Mouse (Mus musculus): ENCODE measurements around the gene Ankrd7.
"Not testable (repeated sequence)": the region's sequence is repeated elsewhere in the genome, so short reads cannot be mapped to it uniquely, and the experiment has no call there.

Ankrd7 gene

DNA sequence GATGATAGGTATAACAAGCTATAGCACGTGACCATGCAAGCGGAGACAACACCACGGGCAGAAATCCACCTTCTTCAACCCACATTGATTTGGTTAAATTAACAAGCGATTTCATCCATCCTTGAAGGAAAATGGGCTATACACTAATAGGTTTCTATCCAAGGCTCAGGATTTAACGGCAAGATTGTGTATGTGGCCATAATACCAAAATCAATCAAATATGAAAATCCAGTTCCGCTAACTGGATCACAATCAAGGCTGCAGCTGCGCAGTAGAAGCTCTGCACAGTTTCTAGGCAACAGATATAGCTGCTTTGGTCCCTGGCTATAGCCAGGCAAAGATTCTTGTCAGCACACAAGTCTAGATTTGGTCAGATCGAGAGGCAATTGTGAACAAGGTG is at the start of gene Ankrd7:
Gene Ankrd7, plus strand, starts transcription at position 301 of the 400 bp plus-strand sequence.
- DNase-seq: no peak

DNA sequence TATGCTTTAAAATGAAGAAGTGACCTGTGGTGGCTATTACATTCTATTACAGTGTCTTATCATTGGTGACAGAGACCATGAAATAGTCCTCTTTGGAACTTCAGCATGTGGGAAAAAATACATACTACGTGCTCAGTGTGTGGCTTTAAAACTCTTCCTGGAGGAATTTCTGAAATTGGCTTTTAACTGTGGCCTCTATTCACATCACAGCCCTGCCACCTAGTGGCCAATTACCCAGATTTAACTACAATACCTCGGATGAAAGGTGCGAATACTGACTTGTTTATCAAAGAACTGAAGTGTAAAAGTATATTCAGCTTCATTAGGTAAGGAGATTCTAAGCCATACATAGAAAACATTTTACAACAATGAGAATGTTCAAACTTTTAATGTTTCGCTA is 46.8 kb upstream of the Ankrd7 start:
- peak; percentile 23 for DNase-seq

DNA sequence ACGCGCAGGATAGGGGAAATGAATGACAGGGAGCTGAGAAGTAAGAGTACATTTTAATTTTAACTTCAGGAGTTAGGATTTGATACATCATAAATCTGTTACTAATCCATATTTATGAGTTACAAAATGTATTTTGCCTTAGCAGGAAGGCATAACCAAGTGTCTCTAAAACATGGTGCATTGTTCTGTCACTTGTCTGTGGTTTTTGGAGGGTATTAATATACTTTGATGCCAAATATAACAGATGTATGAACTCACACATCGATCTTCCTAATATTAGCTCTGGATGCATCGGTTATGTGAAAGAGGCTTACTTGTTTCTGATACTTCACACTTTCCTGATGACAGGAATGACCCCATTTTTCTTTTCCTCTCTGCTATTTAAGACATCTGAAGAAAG is 45.9 kb upstream of the Ankrd7 start:
- DNase-seq: no peak

DNA sequence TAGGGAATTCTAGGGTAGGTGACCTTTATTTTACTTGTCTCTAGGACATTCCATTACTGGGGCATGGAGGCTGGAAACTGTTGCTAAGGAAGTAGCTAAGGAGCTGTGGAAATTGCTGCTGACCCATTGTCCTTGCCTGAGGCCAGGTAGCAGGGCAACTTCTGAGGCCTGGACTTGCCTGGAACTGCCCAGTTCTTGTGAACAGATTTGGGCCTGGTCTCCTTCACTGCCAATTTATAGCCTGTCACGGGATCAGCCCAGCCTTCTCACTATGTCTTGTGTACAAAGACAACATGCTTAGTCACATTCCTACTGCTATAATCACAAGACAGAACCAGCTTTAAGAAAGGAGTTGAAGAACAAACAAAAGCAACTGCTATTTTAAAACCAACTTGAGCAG is 43.3 kb upstream of the Ankrd7 start:
- no peak for DNase-seq

DNA sequence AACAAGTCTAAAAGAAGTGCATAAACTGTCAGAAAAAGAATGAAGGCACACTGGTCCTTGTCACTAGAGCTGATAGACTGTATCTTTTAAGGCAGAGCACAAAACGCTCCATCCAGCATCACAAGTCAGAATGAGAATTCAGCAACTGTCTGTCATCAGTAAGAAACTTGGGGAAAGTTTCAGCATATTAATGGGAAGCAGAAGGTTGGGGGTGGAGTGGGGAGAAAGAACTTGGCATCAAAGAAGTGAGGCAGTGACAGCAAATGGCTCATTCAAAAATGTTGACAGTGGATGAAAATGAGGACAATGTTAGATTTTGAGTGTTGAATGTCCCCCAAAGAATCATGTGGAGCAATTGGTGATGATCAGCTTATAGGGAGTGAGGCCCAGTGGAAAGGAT is 33.2 kb upstream of the Ankrd7 start:
- no peak for DNase-seq

DNA sequence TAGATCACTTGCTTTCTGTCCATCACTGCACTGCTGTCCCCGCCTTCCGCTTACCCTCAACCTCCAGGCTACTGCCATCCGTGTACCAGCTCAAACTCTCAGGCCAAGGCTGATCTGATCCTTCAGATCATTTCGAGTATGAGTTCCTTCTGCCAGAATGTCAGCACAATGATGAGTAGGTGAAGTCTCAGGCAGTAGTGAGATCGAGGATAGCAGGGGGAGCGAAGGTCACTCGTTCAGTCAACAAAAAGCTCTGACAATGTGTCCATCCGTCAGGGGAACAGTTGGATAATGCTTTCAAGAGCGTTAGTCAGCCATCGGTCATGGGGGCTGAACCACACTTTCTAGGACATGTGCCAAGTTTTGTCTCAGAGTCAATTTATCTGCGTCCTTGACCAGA is 21.6 kb upstream of the Ankrd7 start:
- not testable (repeated sequence) for DNase-seq

DNA sequence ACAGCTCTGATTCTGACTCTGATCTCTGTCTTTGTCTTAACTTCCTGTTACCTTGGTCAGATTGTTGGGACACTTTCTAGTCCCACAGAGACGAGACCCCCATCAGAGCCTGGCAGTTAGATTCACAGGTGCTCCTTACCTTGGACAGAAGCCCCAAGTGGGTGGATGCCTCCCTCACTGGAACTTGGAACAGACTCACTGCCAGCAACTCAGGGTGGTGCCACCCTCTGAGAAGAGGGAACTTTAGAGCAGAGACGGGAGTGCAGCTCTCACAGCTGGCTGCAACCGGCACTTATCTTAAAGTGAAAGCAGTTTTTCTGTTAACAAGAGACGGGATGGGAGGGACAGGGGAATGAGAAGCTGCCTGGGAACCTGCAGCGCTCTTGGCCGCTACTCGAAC is 20.5 kb upstream of the Ankrd7 start:
- DNase-seq: not testable (repeated sequence)

DNA sequence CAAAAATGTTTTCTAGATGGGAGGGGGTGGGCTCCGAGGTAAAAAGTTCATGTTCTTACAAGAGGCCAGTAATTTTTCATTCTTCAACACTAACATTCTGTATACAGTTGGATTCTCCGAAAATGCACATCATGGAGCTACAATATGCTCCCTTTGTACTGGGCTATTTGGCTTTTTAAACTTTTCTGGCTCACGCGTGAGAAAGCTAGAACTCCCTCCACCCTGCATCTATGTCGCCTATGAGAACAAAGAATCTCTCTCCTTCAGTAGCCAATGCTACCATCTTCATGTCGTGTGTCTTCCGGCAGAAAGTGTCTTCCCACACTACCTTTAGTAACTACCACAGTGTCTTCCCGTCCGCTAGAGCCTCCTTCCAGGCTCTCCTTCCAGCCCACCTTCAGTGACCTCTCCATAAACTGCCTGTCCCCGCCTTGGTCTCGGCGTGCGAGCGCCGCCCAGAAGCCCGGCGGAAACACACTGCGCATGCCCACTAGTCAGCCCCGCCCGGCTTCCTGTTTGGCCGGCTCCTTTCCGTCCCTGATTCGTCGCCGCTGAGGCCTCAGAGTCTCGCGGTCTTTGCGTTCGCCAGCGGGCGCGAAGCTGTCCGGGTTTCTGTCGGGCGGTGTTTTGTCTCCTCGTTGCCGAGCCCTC is 17.9 kb upstream of the Ankrd7 start, which contains the start of gene Lsm8:
Gene Lsm8, plus strand, starts transcription at position 529 of the 651 bp plus-strand sequence.
- DNase-seq: peak; percentile 97

DNA sequence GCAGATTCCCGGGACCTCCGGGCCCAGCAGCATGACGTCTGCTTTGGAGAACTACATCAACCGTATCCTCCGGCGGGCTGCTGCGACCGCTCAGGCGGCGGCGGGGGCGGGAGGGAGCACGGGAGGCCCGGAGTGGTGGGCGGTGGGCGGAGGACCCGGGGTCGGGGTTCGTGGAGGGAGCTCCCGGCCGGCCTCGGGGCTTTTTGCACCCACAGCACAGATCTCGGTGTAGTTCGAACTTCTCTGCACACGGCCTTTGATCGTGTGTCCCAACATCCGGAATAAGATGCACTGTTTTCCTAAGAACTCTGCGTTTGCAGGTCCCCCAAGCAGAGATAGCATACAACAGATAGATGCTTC is 17.4 kb upstream of the Ankrd7 start:
- DNase-seq: no peak

DNA sequence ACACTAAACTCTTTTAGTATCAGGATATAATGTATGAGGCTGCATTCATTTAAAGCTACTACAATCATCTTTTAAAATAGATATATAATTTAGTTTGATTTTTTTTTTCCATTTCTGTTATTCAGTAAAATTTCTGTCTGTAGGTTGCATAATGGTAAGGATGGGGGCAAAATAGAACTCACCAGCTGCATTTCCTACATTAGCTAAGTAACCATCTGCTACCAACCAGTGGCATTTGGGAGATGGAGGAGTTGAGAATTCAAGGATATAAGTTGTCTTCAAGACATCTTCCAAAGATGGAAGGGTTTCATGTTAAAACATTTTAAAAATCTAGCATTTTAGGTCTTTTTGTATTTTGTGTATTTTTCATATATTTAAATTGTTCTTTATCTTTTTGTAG is 10.8 kb upstream of the Ankrd7 start:
- DNase-seq: no peak

DNA sequence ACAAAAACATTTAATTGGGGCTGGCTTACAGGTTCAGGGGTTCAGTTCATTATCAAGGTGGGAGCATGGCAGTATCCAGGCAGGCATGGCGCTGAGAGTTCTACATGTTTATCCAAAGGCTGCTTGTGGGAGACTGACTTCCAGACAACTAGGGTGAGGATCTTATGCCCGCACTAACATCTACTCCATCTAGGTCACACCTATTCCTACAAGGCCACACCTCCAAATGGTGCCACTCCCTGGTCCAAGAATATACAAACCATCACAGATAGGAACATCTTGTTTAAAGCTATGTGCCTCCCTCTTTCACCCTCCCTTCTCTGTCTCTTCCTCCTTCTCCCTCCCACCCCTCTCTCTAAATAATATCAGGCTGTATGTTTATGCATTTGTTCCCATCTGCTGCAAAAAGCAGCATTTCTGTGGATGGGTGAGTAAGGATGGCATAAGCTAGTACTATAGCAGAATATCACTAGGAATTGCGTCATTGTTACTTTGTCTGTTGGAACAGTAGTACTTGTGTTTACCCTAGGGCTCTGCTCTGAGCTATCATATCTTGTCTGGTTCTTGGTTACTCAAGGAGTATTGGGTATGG is 9.5 kb upstream of the Ankrd7 start:
- no peak for DNase-seq

DNA sequence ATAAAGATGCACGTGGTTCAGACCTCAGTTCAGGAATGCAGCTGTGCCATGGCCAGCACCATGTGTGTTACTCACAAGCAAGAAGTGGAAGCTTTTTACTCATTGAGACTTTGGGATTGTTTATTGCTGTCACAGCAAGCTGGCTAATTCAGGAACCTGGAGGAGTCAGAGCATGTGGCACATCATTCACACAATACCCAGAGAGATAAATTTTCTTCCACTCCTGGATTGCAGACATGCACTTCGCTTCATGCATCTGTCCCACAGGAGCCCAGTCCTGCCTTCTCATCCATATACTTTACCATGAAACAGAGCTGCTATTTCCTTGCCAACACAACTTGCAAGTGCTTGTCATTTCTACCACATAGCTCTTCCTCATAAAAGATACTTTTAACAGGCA is 22.9 kb downstream of the Ankrd7 start:
- DNase-seq: no peak

DNA sequence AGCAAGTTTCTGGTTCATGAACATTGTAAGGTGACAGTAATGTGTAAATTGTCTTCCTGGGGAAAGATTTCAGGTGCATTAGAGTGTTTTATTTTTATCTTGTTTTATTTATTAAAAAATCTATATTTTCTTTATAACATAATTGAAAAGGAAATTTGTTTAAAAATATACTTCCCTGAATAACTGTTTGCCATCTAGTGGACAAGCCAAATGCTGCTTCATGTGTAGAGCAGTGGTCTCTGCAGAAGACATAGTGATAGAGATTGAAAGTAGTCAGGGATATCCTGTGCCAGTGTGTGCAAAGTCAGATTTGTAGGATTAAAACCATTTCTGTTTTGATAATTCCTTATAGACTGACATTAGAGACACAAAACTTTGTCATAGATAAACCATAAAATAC is 28.0 kb downstream of the Ankrd7 start:
- DNase-seq: no peak

DNA sequence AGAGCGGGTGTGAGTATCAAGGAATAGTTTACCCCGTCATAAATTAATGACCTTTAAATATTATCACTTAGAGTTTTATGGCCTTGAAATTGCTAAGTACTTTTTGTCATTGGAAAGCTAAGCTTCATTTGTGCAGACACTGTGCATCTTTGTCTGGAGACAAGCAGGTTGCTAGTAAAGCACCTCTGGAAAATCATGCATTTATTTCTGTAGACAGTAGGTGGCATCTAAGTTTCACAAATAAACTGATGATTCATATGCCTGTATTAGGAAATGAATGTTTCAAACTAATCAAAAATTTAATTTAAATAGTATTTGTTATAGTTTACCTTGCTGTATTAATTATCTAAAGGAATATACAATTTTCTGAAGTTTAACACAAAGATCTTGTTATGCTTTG is 41.1 kb downstream of the Ankrd7 start:
- DNase-seq: no peak

DNA sequence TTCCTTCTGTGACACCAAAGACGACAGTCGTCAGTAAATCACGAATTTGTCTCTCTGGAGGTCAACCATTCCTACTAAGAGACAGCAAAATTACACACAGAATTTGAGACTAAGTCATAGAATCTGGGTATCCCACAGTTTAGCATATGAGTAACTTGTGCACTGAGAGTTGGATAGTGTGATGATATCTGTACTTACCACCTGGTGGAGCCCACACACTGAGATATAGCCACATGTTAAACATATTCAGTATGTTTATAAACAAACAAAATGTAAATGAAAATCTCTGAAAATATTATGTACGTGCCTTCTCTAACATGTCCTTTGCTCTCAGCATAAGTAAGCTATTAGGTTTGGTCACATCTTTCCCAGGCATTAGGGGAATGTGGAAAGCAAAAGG is 47.1 kb downstream of the Ankrd7 start:
- DNase-seq: no peak

DNA sequence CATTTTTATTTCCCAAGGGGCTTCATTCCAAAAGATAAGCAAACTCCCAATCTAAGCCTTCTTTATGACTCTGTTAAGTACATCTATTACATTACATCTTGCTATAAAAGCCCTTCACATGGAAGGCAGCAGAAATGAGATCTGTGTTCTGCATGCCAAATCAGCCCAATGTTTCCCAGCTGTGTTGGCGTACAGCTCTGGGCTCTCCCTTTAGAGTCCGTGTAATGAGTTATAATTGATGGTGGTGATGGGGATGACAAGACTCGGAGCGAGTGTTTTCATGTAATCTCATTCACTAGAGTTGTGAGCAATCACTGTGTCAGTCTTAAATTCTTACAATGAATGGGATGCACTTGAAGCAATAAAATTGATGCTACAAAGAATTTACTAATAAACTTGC is 49.9 kb downstream of the Ankrd7 start:
- DNase-seq: no peak

DNA sequence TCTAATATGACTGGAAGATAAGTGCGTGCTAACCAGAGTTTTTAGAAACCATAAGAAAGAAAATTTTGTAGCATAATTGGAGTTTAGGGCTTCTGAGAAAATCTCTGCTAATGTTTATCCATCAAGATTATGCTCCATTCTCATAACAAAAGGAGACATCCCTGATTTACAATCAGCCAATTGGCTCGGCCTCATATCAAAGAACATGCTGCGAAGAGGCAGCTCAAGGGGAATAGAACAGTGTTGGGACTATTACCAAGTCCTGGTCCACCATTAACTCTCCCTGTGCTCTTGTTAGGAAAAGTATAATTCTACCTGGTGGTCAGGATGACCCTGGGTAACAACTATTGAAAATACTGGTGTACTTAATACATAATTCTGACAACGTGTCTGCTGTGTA is 50.4 kb downstream of the Ankrd7 start:
- DNase-seq: no peak
